Mouse (Mus musculus) stomach, postnatal 0 days (tissue): ENCODE results near the gene Asb7. TPM values are rescaled to one million over a fixed set of nuclear protein-coding genes. Genes with fewer than 3 reads are reported as not detected.

Source experiments
- ATAC-seq: fragments of 200-750 bp; cut with Nextera tagmentation; 2 replicates; pipeline ENCODE4 v1.8.0; 2017; ENCODE audit not compliant: low FRiP score, low TSS enrichment
- DNase-seq: peaks from one replicate; pipeline ENCODE4 v3.0.0-alpha.2; 2016; ENCODE audit warnings: low spot score
- H3K27ac ChIP-seq: fragments of 300-500 bp; sonication (generic); replicated peaks from 2 replicates; pipeline ENCODE4 v1.5.1; 2014; ENCODE audit warnings: mild to moderate bottlenecking, control low read depth
- H3K27me3 ChIP-seq: fragments of 300-500 bp; sonication (generic); 2 replicates; pipeline ENCODE4 v1.6.1; 2014; ENCODE audit warnings: low read length; ENCODE audit not compliant: control insufficient read depth, insufficient read depth
- H3K36me3 ChIP-seq: fragments of 300-500 bp; sonication (generic); 2 replicates; pipeline ENCODE4 v1.6.1; 2014; ENCODE audit warnings: low read length, mixed read lengths; ENCODE audit not compliant: control insufficient read depth, insufficient read depth
- H3K4me1 ChIP-seq: fragments of 300-500 bp; sonication (generic); replicated peaks from 2 replicates; pipeline ENCODE4 v1.6.1; 2014; ENCODE audit warnings: antibody characterized with exemption; ENCODE audit not compliant: control insufficient read depth, insufficient read depth
- H3K4me2 ChIP-seq: fragments of 300-500 bp; sonication (generic); replicated peaks from 2 replicates; pipeline ENCODE4 v1.6.1; 2014; ENCODE audit warnings: low read depth, mild to moderate bottlenecking, control low read depth, moderate library complexity
- H3K4me3 ChIP-seq: fragments of 300-500 bp; sonication (generic); 2 replicates; pipeline ENCODE4 v1.5.1; 2014; ENCODE audit warnings: low read depth, low read length, control low read depth
- H3K9ac ChIP-seq: fragments of 300-500 bp; sonication (generic); 2 replicates; pipeline ENCODE4 v1.6.1; 2014; ENCODE audit warnings: mild to moderate bottlenecking, low read length, control low read depth, mixed read lengths
- H3K9me3 ChIP-seq: fragments of 300-500 bp; sonication (generic); 2 replicates; pipeline ENCODE4 v1.6.1; 2016; ENCODE audit warnings: low read length; ENCODE audit not compliant: control insufficient read depth
- CTCF ChIP-seq: IDR thresholded peaks from 2 replicates; pipeline ENCODE4 v1.5.1; 2016; ENCODE audit warnings: antibody characterized with exemption, low read depth, mild to moderate bottlenecking, moderate library complexity
- EP300 ChIP-seq: optimal IDR thresholded peaks from 2 replicates; pipeline ENCODE3; 2016; ENCODE audit warnings: antibody characterized with exemption
- WGBS: fragments of 180-500 bp; shearing (Covaris S2); extraction: QIAGEN DNeasy Blood & Tissue Kit; methylation state at CpG from one replicate; pipeline ENCODE4 v1.1.7; 2014; 5-methylcytosine and 5-hydroxymethylcytosine counted together
- polyA plus RNA-seq: library from polyadenylated mRNA; unstranded; fragments of >200 nt; fragmentation: Nextera tagmentation; extraction: Ambion mirVana; gene quantifications from 2 replicates; pipeline ENCODE4 v1.2.1, GENCODE M21; 2015

Asb7 gene
- polyA plus RNA-seq, 1 experiment from 2014 or later: 5.9 TPM

GRCm38 (mm10) chr7:66675800-66676199 is 13.6 kb downstream of the Asb7 start:
- 88% methylated on average over 2 of the region's 2 CpGs for WGBS
- TF ChIP-seq EP300 (no peak), CTCF (no peak)
- H3K36me3 ChIP-seq: peaks cover 32% of the 10 kb centered on the region

GRCm38 (mm10) chr7:66667064-66667463 is 22.3 kb downstream of the Asb7 start:
- ATAC-seq (no peak), DNase-seq (no peak)
- no peaks in the 10 kb centered on the region for H3K27me3 ChIP-seq
- peaks cover 7% of the 10 kb centered on the region for H3K36me3 ChIP-seq
- H3K27ac ChIP-seq: no peak overlapping the region
- no peak overlapping the region for H3K9ac ChIP-seq
- no peaks in the 10 kb centered on the region for H3K9me3 ChIP-seq
- TF ChIP-seq CTCF (no peak), EP300 (no peak)
- no peaks in the 10 kb centered on the region for H3K4me1 ChIP-seq
- H3K4me2 ChIP-seq: no peak overlapping the region
- no peak overlapping the region for H3K4me3 ChIP-seq

More at GRCm38 (mm10) chr7:66675800-66676199, 13.6 kb downstream of the Asb7 start:
- H3K4me2 ChIP-seq: no peak overlapping the region
- no peaks in the 10 kb centered on the region for H3K4me1 ChIP-seq
- no peaks in the 10 kb centered on the region for H3K9me3 ChIP-seq
- DNase-seq (no peak), ATAC-seq (no peak)
- H3K4me3 ChIP-seq: no peak overlapping the region
- no peaks in the 10 kb centered on the region for H3K27me3 ChIP-seq
- H3K27ac ChIP-seq: no peak overlapping the region
- H3K9ac ChIP-seq: no peak overlapping the region

GRCm38 (mm10) chr7:66663548-66663947 is 25.8 kb downstream of the Asb7 start:
- no peak for DNase-seq
- no peaks in the 10 kb centered on the region for H3K9me3 ChIP-seq
- peaks cover 10% of the 10 kb centered on the region; the same call in 1 of the 2 replicates for H3K36me3 ChIP-seq
- no peak overlapping the region for H3K27ac ChIP-seq
- H3K27me3 ChIP-seq: no peaks in the 10 kb centered on the region
- no peak overlapping the region for H3K9ac ChIP-seq
- ATAC-seq: no peak
- H3K4me2 ChIP-seq: no peak overlapping the region
- TF ChIP-seq EP300 (no peak), CTCF (no peak)
- H3K4me1 ChIP-seq: no peaks in the 10 kb centered on the region
- 84% methylated on average over 3 of the region's 3 CpGs for WGBS
- H3K4me3 ChIP-seq: no peak overlapping the region

GRCm38 (mm10) chr7:66661572-66661971 is 27.8 kb downstream of the Asb7 start:
- TF ChIP-seq EP300 (no peak), CTCF (peak; percentile 95)
- 7% methylated on average over 8 of the region's 8 CpGs for WGBS
- peak; percentile 63 for ATAC-seq

GRCm38 (mm10) chr7:66660972-66661371 is 28.4 kb downstream of the Asb7 start:
- H3K4me1 ChIP-seq: no peaks in the 10 kb centered on the region
- H3K9ac ChIP-seq: no peak overlapping the region
- DNase-seq (no peak), ATAC-seq (no peak)
- H3K36me3 ChIP-seq: peaks cover 12% of the 10 kb centered on the region
- no peaks in the 10 kb centered on the region for H3K9me3 ChIP-seq
- TF ChIP-seq CTCF (no peak), EP300 (no peak)
- H3K4me3 ChIP-seq: no peak overlapping the region
- H3K4me2 ChIP-seq: no peak overlapping the region
- WGBS: 76% methylated on average over 8 of the region's 8 CpGs
- H3K27me3 ChIP-seq: no peaks in the 10 kb centered on the region
- H3K27ac ChIP-seq: 0 out of 2 replicates have a peak overlapping the region, but pooled peaks have one; percentile 30

More at GRCm38 (mm10) chr7:66661572-66661971, 27.8 kb downstream of the Asb7 start:
- Histone ChIP-seq H3K9ac (no peak overlapping the region), H3K4me1 (no peaks in the 10 kb centered on the region), H3K36me3 (peaks cover 10% of the 10 kb centered on the region), H3K27me3 (no peaks in the 10 kb centered on the region), H3K4me3 (peak overlapping the region; percentile 22; the same call in 1 of the 2 replicates), H3K27ac (no peak overlapping the region), H3K9me3 (no peaks in the 10 kb centered on the region), H3K4me2 (peak overlapping the region; percentile 33)
- peak; percentile 77 for DNase-seq

- H3K9ac ChIP-seq: no peak overlapping the region
- DNase-seq (no peak), ATAC-seq (peak; percentile 34; the same call in 1 of the 2 replicates)
- no peaks in the 10 kb centered on the region for H3K9me3 ChIP-seq
- no peak overlapping the region for H3K4me3 ChIP-seq
- no peak overlapping the region for H3K27ac ChIP-seq
- H3K4me2 ChIP-seq: no peak overlapping the region
- WGBS: 65% methylated on average over 7 of the region's 7 CpGs
- TF ChIP-seq EP300 (no peak), CTCF (peak; percentile 60)
- H3K36me3 ChIP-seq: peaks cover 12% of the 10 kb centered on the region
- H3K27me3 ChIP-seq: no peaks in the 10 kb centered on the region
- H3K4me1 ChIP-seq: no peaks in the 10 kb centered on the region
Observed at GRCm38 (mm10) chr7:66660291-66660690, 29.1 kb downstream of the Asb7 start.
